Mouse (Mus musculus): ENCODE measurements around the gene Ap5z1. TPM values are rescaled to one million over a fixed set of nuclear protein-coding genes. Genes with fewer than 3 reads are reported as not detected.
A peak's percentile ranks its signal among the peaks of the same experiment; 100 is the strongest.

The Ap5z1 gene
- 14.3 and 14.8 TPM in 2 replicates for polyA plus RNA-seq (2015; fragmentation: Nextera tagmentation; extraction: Ambion mirVana)

DNA sequence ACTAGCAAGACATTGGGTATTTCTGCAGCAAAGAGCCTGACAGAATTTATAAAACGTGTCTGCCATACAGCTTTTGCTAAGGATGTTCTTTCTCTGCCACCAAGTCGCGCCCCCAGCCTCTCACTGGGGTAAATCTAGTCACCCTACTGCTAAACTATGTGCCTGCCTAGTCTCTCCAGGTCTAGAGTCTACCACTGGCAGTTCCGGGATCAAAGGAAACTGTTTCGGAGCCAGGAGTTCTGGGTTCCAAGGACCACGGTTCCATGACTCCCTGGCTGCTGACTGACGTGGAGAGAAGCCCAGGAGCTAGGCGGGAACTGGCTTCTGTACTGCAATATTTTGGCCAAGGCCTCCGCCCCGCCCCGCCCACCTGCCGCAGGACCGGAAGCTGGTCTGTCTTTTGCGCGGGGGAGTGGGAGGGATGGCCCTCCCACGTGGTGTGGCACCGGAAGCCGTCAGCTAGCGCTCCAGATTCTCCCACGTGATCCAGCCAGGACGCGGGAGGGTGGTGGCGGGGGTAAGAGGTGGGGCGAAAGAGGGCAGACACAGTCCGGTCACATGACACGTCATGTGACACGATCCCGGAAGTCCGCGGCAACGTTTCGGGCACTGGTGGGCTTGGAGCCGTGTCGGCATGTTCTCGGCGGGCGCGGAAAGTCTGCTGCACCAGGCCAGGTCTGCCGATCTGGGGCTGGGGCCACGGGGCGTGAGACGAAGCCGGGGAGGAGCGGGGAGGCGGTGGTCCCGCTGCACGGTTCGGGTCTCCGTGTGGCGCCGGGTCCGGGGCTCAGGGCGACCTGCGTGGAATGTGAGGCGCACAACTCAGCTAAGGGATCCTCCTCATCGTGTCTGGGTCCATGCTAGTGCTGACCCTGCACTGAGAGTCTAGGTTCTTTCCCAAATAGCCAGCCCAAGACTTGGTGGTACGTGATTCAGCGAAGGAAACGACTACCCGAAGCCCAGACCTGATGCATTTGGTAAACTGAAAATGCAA lies at the start of gene Ap5z1:
Gene Ap5z1, plus strand, starts transcription at position 484 of the 994 bp plus-strand sequence.
- Histone ChIP-seq H3K36me3 (peaks cover 30% of the 10 kb centered on the region), H3K9ac (replicated peaks) (peak within 1 kb of the TSS; percentile 78), H3K4me2 (replicated peaks) (peak within 1 kb of the TSS; percentile 91), H3K4me3 (replicated peaks) (peak within 1 kb of the TSS; percentile 79), H3K9me3 (no peaks in the 10 kb centered on the region), H3K4me1 (replicated peaks) (peaks cover 18% of the 10 kb centered on the region), H3K27ac (peak within 1 kb of the TSS; percentile 87), H3K27me3 (no peaks in the 10 kb centered on the region)
- peak; percentile 88 for ATAC-seq
- 2% methylated on average over 60 of the region's 60 CpGs for WGBS

DNA sequence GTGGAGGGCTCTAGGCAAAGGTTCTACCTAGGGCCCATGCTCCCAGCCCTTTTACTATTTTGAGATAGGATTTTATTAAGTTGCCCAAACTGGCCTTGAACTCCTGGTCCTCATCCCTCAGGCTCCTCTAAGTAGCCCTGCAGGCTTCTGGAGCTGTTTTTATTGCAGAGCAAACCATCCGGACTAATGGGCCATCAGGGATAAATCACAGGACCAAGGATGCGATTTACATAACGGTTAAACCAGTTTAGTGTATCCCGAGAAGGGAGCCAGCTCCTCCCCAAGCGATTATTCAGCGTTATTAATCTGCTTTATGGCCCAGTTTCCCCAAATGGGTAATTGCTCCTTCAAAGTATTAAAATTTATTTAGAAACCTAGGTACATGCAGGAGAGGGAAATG lies 48.3 kb upstream of the Ap5z1 start:
- no peak overlapping the region for H3K4me2 ChIP-seq (replicated peaks)
- H3K27ac ChIP-seq, result no peak overlapping the region
- H3K9ac ChIP-seq (replicated peaks), result no peak overlapping the region
- WGBS, result 67% methylated on average over 6 of the region's 6 CpGs
- ATAC-seq, result no peak
- peaks cover 48% of the 10 kb centered on the region for H3K4me1 ChIP-seq (replicated peaks)
- H3K36me3 ChIP-seq, result peaks cover 15% of the 10 kb centered on the region
- H3K9me3 ChIP-seq, result no peaks in the 10 kb centered on the region
- no peak overlapping the region for H3K4me3 ChIP-seq (replicated peaks)
- H3K27me3 ChIP-seq, result no peaks in the 10 kb centered on the region

DNA sequence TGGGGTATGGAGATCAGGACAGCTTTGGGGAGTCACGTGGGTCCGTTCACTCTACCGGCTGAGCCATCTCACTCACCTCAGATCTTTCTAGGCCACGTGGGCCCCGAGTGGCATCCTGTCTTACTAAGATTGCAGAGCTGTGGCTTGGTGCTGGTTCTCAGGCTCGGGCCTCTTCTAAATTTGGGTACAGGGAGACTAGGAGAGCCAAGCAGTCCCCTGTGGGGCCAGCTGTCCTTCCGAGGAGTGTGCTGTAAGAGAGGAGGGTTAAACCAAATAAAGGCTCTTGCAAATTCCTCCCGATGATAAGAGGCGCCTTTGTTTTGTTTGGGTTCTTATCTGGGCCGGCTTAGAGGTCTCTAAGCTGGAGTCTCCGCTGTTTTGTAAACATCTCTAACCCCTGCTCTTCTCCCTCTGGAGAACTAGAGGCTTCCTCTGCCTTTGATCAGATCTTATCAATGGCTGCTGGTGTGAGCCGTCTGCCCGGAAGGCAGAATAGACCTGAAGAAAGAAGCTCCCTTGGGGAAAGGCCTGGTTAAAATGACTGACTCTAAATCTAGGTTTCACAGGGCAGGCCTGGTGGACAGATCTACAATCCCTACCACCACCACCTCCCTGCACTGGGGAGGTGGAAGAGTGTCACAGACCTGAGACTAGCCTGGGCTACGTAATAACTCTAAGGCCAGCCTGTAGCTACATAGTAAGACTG lies 47.5 kb upstream of the Ap5z1 start:
- peak overlapping the region; percentile 58 for H3K27ac ChIP-seq
- peaks cover 17% of the 10 kb centered on the region for H3K36me3 ChIP-seq
- no peaks in the 10 kb centered on the region for H3K27me3 ChIP-seq
- ATAC-seq, result 0 out of 2 replicates have a peak, but pooled peaks have one; percentile 24
- H3K9ac ChIP-seq (replicated peaks), result no peak overlapping the region
- H3K4me2 ChIP-seq (replicated peaks), result no peak overlapping the region
- H3K4me1 ChIP-seq (replicated peaks), result peaks cover 45% of the 10 kb centered on the region
- no peaks in the 10 kb centered on the region for H3K9me3 ChIP-seq
- 16% methylated on average over 14 of the region's 14 CpGs for WGBS
- H3K4me3 ChIP-seq (replicated peaks), result no peak overlapping the region

DNA sequence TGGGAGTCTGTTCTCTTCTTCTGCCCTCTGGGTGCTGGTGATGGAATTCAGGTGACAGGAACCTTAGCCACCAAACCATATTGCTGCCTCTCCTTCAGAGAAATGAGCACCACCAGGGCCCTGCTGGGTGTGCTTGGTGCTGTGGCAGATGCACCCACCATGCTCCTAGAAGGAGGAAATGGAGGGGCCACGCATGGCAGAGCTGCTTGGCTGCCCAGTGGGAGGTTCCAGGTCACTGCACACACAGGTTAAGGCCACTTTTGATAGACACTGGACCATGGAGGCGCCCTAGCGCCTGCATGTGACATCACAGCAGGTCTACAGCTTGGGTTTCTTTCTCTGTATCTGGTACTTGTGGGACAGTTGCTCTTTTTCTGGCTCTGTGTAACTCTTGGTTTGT lies 46.6 kb upstream of the Ap5z1 start:
- WGBS, result 68% methylated on average over 3 of the region's 3 CpGs
- Histone ChIP-seq H3K4me2 (replicated peaks) (no peak overlapping the region), H3K27ac (no peak overlapping the region), H3K9me3 (no peaks in the 10 kb centered on the region), H3K36me3 (peaks cover 19% of the 10 kb centered on the region), H3K27me3 (no peaks in the 10 kb centered on the region), H3K9ac (replicated peaks) (no peak overlapping the region), H3K4me3 (replicated peaks) (no peak overlapping the region), H3K4me1 (replicated peaks) (peaks cover 47% of the 10 kb centered on the region)
- no peak for ATAC-seq

DNA sequence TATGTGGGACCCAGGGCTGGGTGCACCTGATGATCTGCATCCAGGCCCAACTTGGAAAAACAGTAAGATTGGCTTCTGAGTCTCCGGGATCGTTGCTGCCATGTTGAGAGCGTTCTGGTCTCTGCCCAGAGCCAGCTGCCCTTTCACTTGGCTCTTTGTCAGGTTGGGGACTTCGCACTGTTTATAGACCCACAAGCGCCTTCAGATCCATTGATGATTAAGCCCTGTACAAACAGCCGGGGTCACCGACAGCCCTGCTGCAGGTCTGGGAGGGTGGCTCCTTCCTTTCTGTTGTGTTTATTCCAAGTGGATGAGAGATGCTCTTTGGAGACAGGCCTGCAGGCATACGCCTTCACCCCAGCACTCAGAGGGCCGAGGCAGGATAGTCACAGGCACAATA lies 45.9 kb upstream of the Ap5z1 start:
- ATAC-seq, result no peak
- Histone ChIP-seq H3K27me3 (no peaks in the 10 kb centered on the region), H3K9me3 (no peaks in the 10 kb centered on the region), H3K4me1 (replicated peaks) (peaks cover 49% of the 10 kb centered on the region), H3K36me3 (peaks cover 16% of the 10 kb centered on the region), H3K4me3 (replicated peaks) (no peak overlapping the region), H3K4me2 (replicated peaks) (no peak overlapping the region), H3K27ac (no peak overlapping the region), H3K9ac (replicated peaks) (no peak overlapping the region)
- WGBS, result 78% methylated on average over 9 of the region's 9 CpGs

DNA sequence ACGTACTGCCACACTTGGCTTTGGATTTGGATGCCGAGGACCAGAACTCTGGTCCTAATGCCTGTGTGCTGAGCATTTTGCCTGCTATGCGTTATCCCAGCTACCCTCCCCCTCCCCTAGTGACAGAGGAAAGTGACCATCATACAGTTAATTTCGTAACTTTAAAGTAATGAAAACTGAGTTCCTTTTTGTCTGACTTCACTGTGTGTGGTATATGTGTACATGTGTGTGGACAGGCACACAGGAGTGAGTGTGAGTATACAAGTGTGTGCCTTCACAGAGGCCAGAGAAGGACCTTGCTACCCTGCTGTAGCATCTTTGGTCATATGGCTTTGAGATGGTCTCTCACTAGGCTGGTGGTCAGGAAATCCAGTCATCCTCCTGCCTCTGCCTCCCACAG lies 45.3 kb upstream of the Ap5z1 start:
- ATAC-seq, result no peak
- Histone ChIP-seq H3K9ac (replicated peaks) (no peak overlapping the region), H3K4me2 (replicated peaks) (no peak overlapping the region), H3K36me3 (peaks cover 16% of the 10 kb centered on the region), H3K27ac (no peak overlapping the region), H3K4me3 (replicated peaks) (no peak overlapping the region), H3K27me3 (no peaks in the 10 kb centered on the region), H3K9me3 (no peaks in the 10 kb centered on the region), H3K4me1 (replicated peaks) (peaks cover 49% of the 10 kb centered on the region)
- 94% methylated on average over 4 of the region's 4 CpGs for WGBS

DNA sequence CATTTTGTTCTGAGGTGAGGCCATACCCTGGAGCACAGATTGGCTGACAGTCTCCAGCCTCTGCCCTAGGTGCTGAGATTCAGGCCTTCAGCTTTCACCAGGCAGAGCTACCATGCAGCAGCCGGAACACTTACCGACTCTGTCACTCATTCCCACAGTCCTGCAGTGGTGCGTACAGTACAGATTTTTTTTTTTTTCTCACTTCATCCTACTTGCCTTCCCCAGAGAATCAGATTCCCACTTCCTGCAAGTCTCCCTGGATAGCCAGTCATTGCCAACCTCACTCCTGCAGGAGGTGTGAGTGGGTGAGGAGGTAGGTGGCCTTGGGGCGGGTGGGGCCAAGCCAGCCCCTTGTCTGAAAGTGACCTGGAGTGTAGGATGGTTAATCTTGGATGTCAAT lies 43.4 kb upstream of the Ap5z1 start:
- H3K9ac ChIP-seq (replicated peaks), result no peak overlapping the region
- no peak overlapping the region for H3K27ac ChIP-seq
- WGBS, result 95% methylated on average over 4 of the region's 4 CpGs
- H3K9me3 ChIP-seq, result no peaks in the 10 kb centered on the region
- no peak for ATAC-seq
- peaks cover 49% of the 10 kb centered on the region for H3K4me1 ChIP-seq (replicated peaks)
- H3K27me3 ChIP-seq, result no peaks in the 10 kb centered on the region
- no peak overlapping the region for H3K4me3 ChIP-seq (replicated peaks)
- peaks cover 18% of the 10 kb centered on the region for H3K36me3 ChIP-seq
- no peak overlapping the region for H3K4me2 ChIP-seq (replicated peaks)

DNA sequence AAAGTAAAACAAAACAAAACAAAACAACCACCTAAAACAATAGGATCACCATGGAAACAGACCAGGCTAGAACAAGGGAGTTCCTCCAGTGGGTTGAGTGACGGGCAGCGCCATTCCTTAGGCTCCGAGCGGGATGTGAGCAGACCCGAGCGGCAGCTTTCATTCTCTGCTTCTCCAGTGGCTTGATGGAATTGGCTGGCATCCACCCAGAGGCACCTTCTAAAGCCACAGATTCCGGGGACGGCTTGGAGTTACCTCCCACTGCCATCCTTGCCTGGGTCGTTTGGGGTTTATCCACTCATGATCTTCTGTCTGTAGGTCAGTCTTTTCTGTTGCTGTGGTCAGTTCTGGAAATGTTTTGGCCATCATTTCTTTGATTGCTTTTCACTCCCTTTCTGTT lies 42.8 kb upstream of the Ap5z1 start:
- Histone ChIP-seq H3K36me3 (peaks cover 22% of the 10 kb centered on the region), H3K4me1 (replicated peaks) (peaks cover 49% of the 10 kb centered on the region), H3K4me2 (replicated peaks) (no peak overlapping the region), H3K27me3 (no peaks in the 10 kb centered on the region), H3K9ac (replicated peaks) (no peak overlapping the region), H3K27ac (0 out of 2 replicates have a peak overlapping the region, but pooled peaks have one; percentile 37), H3K9me3 (no peaks in the 10 kb centered on the region), H3K4me3 (replicated peaks) (no peak overlapping the region)
- WGBS, result 78% methylated on average over 9 of the region's 9 CpGs
- no peak for ATAC-seq

DNA sequence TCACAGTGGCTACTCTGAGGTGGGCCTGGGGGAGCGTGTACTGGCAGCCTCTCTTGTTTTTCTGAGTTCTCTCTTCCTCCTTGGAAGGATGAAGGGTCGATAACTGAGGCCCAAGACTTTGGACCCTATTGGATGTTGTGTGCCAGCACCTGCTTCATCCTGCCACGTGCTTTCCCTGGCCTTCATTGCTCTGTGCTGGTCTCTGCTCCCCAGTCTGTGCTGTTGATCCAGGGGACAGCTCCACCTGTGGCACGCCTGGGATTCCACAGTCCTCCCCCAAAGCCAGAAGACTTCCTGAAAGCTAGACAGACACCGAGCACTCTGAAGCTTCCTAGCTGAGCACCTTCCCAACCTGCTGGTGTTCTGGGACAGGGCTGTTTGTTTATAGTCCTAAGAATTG lies 41.9 kb upstream of the Ap5z1 start:
- H3K27ac ChIP-seq, result no peak overlapping the region
- 90% methylated on average over 5 of the region's 5 CpGs for WGBS
- no peaks in the 10 kb centered on the region for H3K9me3 ChIP-seq
- H3K4me2 ChIP-seq (replicated peaks), result no peak overlapping the region
- H3K36me3 ChIP-seq, result peaks cover 22% of the 10 kb centered on the region
- H3K27me3 ChIP-seq, result no peaks in the 10 kb centered on the region
- H3K4me3 ChIP-seq (replicated peaks), result no peak overlapping the region
- ATAC-seq, result no peak
- H3K9ac ChIP-seq (replicated peaks), result no peak overlapping the region
- peaks cover 48% of the 10 kb centered on the region for H3K4me1 ChIP-seq (replicated peaks)

DNA sequence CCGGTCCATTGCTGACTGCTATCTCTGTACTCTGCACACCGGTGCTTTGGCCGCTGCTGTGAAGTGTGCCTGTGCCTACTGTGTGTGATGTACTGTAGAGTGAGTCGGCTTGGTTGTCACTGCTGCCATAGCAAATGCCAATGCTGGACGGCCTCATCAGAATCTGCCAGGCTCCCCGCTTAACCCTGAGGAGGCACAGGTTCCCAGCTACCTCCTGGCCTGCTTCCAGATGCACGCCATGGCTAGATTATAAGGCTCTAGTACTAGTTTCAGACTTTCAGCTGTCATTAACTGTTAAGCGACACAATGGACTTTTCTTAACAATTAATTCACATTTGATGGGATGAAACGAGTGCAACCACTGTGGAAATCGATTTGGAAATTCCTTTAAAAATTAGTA lies 40.6 kb upstream of the Ap5z1 start:
- H3K36me3 ChIP-seq, result peaks cover 22% of the 10 kb centered on the region
- peaks cover 57% of the 10 kb centered on the region for H3K4me1 ChIP-seq (replicated peaks)
- H3K9me3 ChIP-seq, result no peaks in the 10 kb centered on the region
- no peak overlapping the region for H3K4me2 ChIP-seq (replicated peaks)
- 85% methylated on average over 10 of the region's 10 CpGs for WGBS
- H3K9ac ChIP-seq (replicated peaks), result 0 out of 2 replicates have a peak overlapping the region, but pooled peaks have one; percentile 32
- H3K4me3 ChIP-seq (replicated peaks), result no peak overlapping the region
- ATAC-seq, result no peak
- no peaks in the 10 kb centered on the region for H3K27me3 ChIP-seq
- H3K27ac ChIP-seq, result peak overlapping the region; percentile 49

DNA sequence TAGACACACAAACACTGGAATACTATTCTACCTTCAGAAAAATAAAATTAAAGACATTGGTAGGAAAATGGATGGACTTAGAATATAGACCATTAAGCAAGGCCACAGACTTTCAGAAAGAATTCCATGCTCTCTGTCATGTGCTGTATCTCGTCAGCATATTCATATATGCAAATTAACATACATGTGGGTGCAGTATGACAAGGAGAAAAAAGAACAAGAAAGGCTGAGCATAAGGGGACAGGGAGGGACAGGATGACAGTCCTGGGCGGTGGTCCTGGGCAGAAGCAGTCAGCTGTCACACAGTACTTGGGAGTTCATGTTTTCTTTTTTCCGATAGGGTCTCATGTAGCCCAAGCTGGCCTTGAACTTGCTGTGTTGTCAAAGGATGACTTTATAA lies 40.0 kb upstream of the Ap5z1 start:
- WGBS, result 51% methylated on average over 3 of the region's 3 CpGs

More for the DNA sequence above, 40.0 kb upstream of the Ap5z1 start:
- Histone ChIP-seq H3K27ac (peak overlapping the region; percentile 14; the same call in 1 of the 2 replicates), H3K4me1 (replicated peaks) (peaks cover 57% of the 10 kb centered on the region), H3K27me3 (no peaks in the 10 kb centered on the region), H3K9ac (replicated peaks) (no peak overlapping the region), H3K4me3 (replicated peaks) (no peak overlapping the region), H3K36me3 (peaks cover 22% of the 10 kb centered on the region), H3K4me2 (replicated peaks) (no peak overlapping the region), H3K9me3 (no peaks in the 10 kb centered on the region)
- no peak for ATAC-seq

Measured in midbrain, embryonic 13.5 days (tissue).